Mouse (Mus musculus): Measurements from ENCODE around the gene Adh1.

DNA sequence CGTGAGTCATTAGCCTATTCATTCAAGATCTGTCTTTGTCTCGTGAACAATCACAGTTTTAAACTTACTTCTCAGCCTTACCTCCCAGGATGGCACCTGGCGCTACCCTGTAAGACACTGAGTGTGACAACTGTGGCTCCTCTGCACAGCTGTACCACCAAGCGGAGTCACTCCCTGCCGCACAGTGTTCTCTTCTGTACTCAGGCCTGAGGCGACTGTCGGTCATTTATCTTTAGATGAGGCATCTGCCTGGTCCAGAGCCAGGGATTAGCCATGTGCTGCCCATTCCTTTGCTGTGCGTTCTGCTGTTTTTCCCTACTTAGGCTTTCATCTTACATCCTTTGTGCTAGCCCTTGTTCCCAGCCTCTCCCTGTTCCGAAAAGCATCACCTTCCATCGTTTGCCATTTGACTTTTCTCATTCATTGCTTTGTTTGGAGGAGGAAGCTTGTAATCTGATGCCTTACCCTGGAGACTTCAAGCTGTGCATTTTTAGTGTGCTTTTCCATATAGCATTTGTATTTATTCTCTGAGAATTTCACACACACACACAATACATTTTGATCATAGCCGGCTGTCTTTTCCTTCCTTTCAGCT, 45.3 kb upstream of the Adh1 start:
- TF ChIP-seq POLR2A (IDR thresholded peaks at IDR 0.05; ENCODE audit: low read depth, low read length), result no peak
- no peak for TF ChIP-seq CTCF (conservative IDR thresholded peaks at IDR 0.05; ENCODE audit: insufficient read depth, insufficient read length, low read depth, low read length)

Measured in kidney, adult 2 months (tissue).